Mouse (Mus musculus) skeletal muscle tissue, adult 2 months (tissue): ENCODE measurements at regions not wholly inside any gene's neighbourhood (a gene's known extent, or its start where the extent isn't known, plus 50 kb on each side); places are given as distances from the start of the nearest gene placed in this dataset.
"Not testable (repeated sequence)": the region's sequence is repeated elsewhere in the genome, so short reads cannot be mapped to it uniquely, and the experiment has no call there.

ENCODE experiments used
- DNase-seq: peaks from one replicate; pipeline ENCODE4 v3.0.0-alpha.2; 2012; ENCODE audit warnings: low read depth, low spot score

GRCm38 (mm10) chr11:22573166-22573565 lies 61.3 kb downstream of the Tmem17 start:
- DNase-seq = no peak

GRCm38 (mm10) chr11:22573802-22574201 lies 61.9 kb downstream of the Tmem17 start:
- no peak for DNase-seq

GRCm38 (mm10) chr11:22574506-22574905 lies 62.6 kb downstream of the Tmem17 start:
- no peak for DNase-seq

GRCm38 (mm10) chr11:22584100-22584487 lies 72.2 kb downstream of the Tmem17 start:
- no peak for DNase-seq

- peak; percentile 18 for DNase-seq
These were observed 72.7 kb downstream of the Tmem17 start for GRCm38 (mm10) chr11:22584488-22585158.

GRCm38 (mm10) chr11:22587691-22588241 lies 75.9 kb downstream of the Tmem17 start:
- DNase-seq = peak; percentile 57

- DNase-seq = peak; percentile 40
These were observed 76.7 kb downstream of the Tmem17 start for GRCm38 (mm10) chr11:22588546-22588945.

- DNase-seq = no peak
These were observed 78.0 kb downstream of the Tmem17 start for GRCm38 (mm10) chr11:22589901-22590300.

GRCm38 (mm10) chr11:22591050-22591449 lies 79.2 kb downstream of the Tmem17 start:
- not testable (repeated sequence) for DNase-seq

- DNase-seq = no peak
These were observed 80.8 kb downstream of the Tmem17 start for GRCm38 (mm10) chr11:22592706-22593105.

- DNase-seq = no peak
These were observed 84.4 kb downstream of the Tmem17 start for GRCm38 (mm10) chr11:22596076-22596804.

- no peak for DNase-seq
These were observed 84.9 kb downstream of the Tmem17 start for GRCm38 (mm10) chr11:22596805-22597149.

GRCm38 (mm10) chr11:22600370-22600769 lies 88.5 kb downstream of the Tmem17 start:
- DNase-seq = no peak

GRCm38 (mm10) chr11:22601977-22602376 lies 90.1 kb downstream of the Tmem17 start:
- DNase-seq = peak; percentile 40

GRCm38 (mm10) chr11:22602610-22603009 lies 90.7 kb downstream of the Tmem17 start:
- no peak for DNase-seq

- DNase-seq = no peak
These were observed 91.5 kb downstream of the Tmem17 start for GRCm38 (mm10) chr11:22603397-22603796.

GRCm38 (mm10) chr11:22606380-22606779 lies 94.5 kb downstream of the Tmem17 start:
- no peak for DNase-seq

- no peak for DNase-seq
These were observed 95.8 kb downstream of the Tmem17 start for GRCm38 (mm10) chr11:22607645-22608044.

GRCm38 (mm10) chr11:22608945-22609344 lies 97.1 kb downstream of the Tmem17 start:
- no peak for DNase-seq

- no peak for DNase-seq
These were observed 98.7 kb downstream of the Tmem17 start for GRCm38 (mm10) chr11:22610433-22611101.

- DNase-seq = no peak
These were observed 99.4 kb downstream of the Tmem17 start for GRCm38 (mm10) chr11:22611102-22611869.

GRCm38 (mm10) chr11:22613500-22613899 lies 101.6 kb downstream of the Tmem17 start:
- DNase-seq = no peak
